Mouse (Mus musculus) C2C12 (cell line): ENCODE measurements around the gene Trip10. TPM values are rescaled to one million over a fixed set of nuclear protein-coding genes. Genes with fewer than 3 reads are reported as not detected.

Experiments used
- H3K27me3 ChIP-seq: one replicate; pipeline ENCODE4 v1.6.1; 2011; ENCODE audit not compliant: control insufficient read depth, insufficient read depth, insufficient read length
- H3K36me3 ChIP-seq: one replicate; pipeline ENCODE4 v1.6.1; 2011; ENCODE audit not compliant: control insufficient read depth, insufficient read depth
- H3K4me3 ChIP-seq: one replicate; pipeline ENCODE4 v1.5.1; 2011; ENCODE audit warnings: mild to moderate bottlenecking, control low read depth; ENCODE audit not compliant: poor library complexity, insufficient read depth, severe bottlenecking
- H3K79me2 ChIP-seq: one replicate; pipeline ENCODE4 v1.6.1; 2011; ENCODE audit not compliant: control insufficient read depth, insufficient read depth
- H3K79me3 ChIP-seq: one replicate; pipeline ENCODE4 v1.6.1; 2011; ENCODE audit warnings: low read depth, control low read depth
- H3ac ChIP-seq: one replicate; pipeline ENCODE3; 2011; ENCODE audit warnings: low read depth; ENCODE audit not compliant: control insufficient read depth, insufficient read length
- CEBPB ChIP-seq: IDR thresholded peaks from one replicate; pipeline ENCODE4 v1.6.1; 2011; ENCODE audit warnings: low read depth, mild to moderate bottlenecking, control low read depth, moderate library complexity
- CTCF ChIP-seq: IDR thresholded peaks from one replicate; pipeline ENCODE4 v1.5.1; 2011; ENCODE audit not compliant: control insufficient read depth, insufficient read depth, insufficient read length
- FOSL1 ChIP-seq: IDR thresholded peaks from one replicate; pipeline ENCODE4 v1.8.0; 2011; ENCODE audit warnings: mild to moderate bottlenecking, low read length; ENCODE audit not compliant: poor library complexity, insufficient read depth, severe bottlenecking
- MAX ChIP-seq: IDR thresholded peaks from one replicate; pipeline ENCODE4 v1.6.1; 2011; ENCODE audit warnings: mild to moderate bottlenecking, control low read depth
- MYOD1 ChIP-seq: IDR thresholded peaks from one replicate; pipeline ENCODE4 v1.6.1; 2011; ENCODE audit warnings: low read depth; ENCODE audit not compliant: control insufficient read depth, insufficient read length
- MYOG ChIP-seq: IDR thresholded peaks from one replicate; pipeline ENCODE4 v1.6.1; 2011; ENCODE audit not compliant: control insufficient read depth, insufficient read length; ENCODE audit errors: extremely low read depth
- USF1 ChIP-seq: IDR thresholded peaks from one replicate; pipeline ENCODE4 v1.6.1; 2011; ENCODE audit warnings: low read depth, mild to moderate bottlenecking, control low read depth, moderate library complexity
- polyA plus RNA-seq: library from polyadenylated mRNA; unstranded; fragments of >200 nt; fragmentation: generic; extraction: Trizol; gene quantifications from one replicate; pipeline ENCODE4 v1.2.1, GENCODE M21; 2012; ENCODE audit warnings: missing spikeins

Trip10 gene
- polyA plus RNA-seq, 1 experiment, result 45.7 TPM

DNA sequence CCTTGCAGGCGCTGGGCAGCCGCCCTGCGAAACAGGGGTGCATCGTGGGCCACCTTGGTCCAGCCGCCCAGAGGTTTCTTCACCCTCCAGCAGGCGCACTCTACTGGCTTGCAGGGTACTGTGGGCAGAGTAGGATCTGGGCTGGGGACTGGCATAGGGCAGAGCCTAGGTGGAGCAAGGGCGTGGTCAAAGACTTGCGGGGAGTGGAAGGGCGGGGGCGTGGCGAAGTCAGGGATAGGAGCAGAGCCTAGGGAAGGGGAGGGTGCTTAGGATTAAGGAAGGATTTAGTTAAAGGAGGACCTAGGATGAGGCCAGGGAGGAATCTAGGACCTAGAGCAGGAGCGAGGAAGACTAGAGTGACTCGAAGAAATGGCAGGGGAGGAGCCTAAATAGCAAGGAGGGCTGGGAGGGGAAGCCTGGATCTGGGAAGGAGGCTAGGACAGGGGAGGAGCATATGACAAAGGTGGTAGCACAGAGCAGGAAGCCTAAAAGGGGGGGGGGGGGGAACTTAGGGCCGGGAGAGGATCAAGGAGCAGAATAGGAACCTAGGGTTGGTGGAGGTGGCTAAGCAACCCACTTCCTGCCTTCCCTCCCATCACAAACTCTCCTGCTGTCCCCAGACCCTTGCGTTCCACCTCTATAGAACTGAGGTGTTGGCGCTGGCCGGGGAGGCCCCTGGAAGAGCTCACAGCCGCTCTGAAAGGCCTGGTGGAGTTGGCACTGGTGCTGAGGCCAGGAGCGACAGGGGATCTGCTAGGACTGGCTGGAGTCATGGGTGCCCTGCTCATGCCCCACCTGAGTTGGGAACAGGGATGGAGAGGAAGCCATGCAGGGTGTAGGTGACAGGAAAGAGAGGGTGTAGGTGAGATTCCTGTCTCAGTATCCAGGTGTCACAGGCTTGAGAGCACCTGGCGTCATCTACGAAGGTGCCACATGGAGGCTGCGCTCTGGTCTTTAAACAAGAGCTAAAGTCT, 16.0 kb downstream of the Trip10 start:
- Histone ChIP-seq H3K79me3 (no peaks in the 10 kb centered on the region), H3K27me3 (no peaks in the 10 kb centered on the region), H3K4me3 (no peak overlapping the region), H3ac (no peak overlapping the region), H3K36me3 (peaks cover 32% of the 10 kb centered on the region), H3K79me2 (no peaks in the 10 kb centered on the region)
- TF ChIP-seq MYOG (no peak), CEBPB (no peak), CTCF (no peak), MYOD1 (no peak), USF1 (no peak), MAX (no peak), FOSL1 (no peak)

DNA sequence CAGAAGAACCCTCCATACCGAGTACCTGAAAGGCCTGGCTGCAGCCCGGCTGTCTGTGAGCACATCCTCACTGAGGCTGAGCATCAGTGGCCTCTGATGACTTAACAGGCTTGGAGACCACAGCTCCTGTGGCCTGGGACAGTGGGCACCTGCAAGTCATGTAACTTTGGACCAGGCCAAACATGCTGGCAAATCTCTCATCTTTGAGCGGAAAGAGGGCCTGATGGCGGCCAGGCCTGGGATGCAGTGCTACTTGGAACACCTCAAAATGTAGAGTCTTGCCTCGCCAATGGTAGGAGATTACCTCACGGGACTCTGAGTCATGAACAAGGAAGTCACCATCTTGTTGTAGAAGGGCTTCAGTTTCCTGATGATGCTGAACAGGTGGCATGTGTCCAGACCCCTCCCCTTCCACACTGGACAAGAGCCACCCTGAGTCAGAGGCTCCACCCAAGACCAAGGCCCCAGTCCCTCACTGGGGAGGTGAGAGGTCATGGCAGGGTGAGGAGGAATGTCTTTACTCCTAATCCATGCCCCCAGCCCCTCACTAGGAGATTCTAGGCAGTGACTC, 18.4 kb downstream of the Trip10 start:
- Histone ChIP-seq H3K36me3 (peaks cover 12% of the 10 kb centered on the region), H3K27me3 (no peaks in the 10 kb centered on the region), H3K79me2 (no peaks in the 10 kb centered on the region), H3ac (no peak overlapping the region), H3K4me3 (no peak overlapping the region), H3K79me3 (no peaks in the 10 kb centered on the region)
- peak; percentile 64 for TF ChIP-seq MYOD1
- no peak for TF ChIP-seq MAX

DNA sequence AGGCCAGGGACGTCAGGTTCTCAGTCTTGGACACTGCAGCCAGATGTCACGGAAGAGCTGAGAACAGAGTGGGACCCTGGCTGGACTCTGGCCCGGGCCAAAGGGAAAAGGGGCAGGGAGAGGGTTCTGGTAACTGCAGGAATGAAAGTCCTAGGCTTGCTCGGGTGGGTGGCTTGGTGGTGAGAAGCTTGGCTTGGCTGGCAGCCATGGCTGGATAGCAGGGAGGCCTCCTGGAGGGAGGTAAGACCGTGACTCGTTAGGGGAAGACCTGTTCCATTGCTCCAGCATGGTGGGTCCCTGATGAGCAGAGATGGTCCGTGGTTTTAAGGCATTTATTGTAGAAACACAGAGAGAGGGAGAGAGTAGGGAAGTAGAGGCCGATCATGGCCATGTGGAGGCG, 22.0 kb downstream of the Trip10 start:
- Histone ChIP-seq H3K27me3 (no peaks in the 10 kb centered on the region), H3K79me2 (no peaks in the 10 kb centered on the region), H3K79me3 (no peaks in the 10 kb centered on the region), H3K4me3 (no peak overlapping the region), H3ac (no peak overlapping the region), H3K36me3 (no peaks in the 10 kb centered on the region)
- TF ChIP-seq CTCF (no peak), MYOD1 (no peak), FOSL1 (no peak), MYOG (no peak), USF1 (no peak), MAX (no peak), CEBPB (no peak)

DNA sequence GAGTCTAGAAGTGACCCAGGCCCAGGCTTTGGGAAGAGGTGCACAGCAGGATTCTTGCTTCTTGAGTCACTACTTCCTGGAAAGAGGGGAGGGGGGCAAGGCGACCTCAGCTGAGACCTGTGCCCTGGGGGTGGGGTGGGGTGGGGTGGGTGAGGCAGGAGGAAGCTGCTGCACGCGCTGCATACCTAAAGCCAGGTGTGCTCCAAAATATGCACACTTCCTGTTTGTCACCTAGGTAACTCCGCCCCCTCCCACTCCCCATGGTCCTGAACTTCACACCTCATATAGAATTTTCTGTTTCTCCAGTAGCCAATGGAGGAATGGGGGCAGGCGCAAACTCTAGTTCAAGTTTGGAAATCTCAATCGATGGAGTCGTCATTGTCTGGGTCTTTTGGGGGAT, 24.6 kb downstream of the Trip10 start:
- H3K36me3 ChIP-seq, result no peaks in the 10 kb centered on the region
- H3ac ChIP-seq, result no peak overlapping the region
- peaks cover 7% of the 10 kb centered on the region for H3K27me3 ChIP-seq
- TF ChIP-seq CTCF (no peak), MYOD1 (no peak), FOSL1 (no peak), USF1 (no peak), MAX (no peak), MYOG (no peak), CEBPB (no peak)
- no peaks in the 10 kb centered on the region for H3K79me2 ChIP-seq
- no peak overlapping the region for H3K4me3 ChIP-seq
- H3K79me3 ChIP-seq, result no peaks in the 10 kb centered on the region

DNA sequence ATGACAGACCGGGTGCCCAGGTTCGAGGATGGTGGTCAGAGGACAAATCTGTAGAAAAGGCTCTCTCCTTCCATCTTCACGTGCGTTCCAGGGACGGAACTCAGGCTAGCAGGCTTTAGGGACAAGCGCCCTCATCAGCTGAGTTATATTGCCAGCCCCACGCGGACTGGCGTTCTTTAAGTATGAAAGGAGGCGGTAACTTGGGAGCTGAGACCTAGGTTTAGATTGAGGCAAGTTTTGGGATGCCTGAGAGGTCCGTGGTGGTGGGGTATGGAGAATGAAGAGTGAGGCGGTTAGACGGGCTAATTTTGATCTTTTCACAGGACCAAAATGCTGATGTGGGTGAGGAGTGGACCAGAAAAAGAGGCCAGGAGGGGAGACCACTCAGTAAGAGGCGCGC, 25.4 kb downstream of the Trip10 start:
- Histone ChIP-seq H3K79me3 (no peaks in the 10 kb centered on the region), H3K79me2 (no peaks in the 10 kb centered on the region), H3K27me3 (peaks cover 16% of the 10 kb centered on the region), H3K4me3 (peak overlapping the region; percentile 56), H3K36me3 (no peaks in the 10 kb centered on the region), H3ac (peak overlapping the region; percentile 8)
- TF ChIP-seq MAX (no peak), CTCF (no peak), USF1 (no peak), MYOD1 (no peak), CEBPB (no peak), FOSL1 (no peak), MYOG (no peak)
